11 mouse cellular contexts compared by ENCODE assay signal in the genomic region with DNA sequence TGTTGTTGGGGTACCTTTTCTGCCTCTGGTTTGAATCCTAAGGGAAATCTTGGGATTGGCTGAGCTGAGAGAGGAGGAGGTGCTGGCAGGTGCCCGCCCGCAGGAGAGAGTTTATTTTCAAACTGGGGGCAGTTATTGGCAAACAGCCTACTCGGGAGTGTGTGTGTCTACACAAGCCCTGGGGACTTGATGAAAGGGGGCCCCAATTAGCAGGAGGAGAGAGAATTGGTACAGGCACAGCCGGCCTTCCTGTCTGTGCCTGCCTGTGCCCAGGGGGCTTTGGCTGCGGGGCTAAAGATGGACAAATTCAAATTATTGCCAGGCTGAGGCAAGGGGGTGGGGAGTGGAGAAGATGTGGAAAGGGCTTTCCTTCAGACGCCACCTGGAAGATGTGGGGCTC. TPM values are rescaled to one million over a fixed set of nuclear protein-coding genes. Genes with fewer than 3 reads are reported as not detected.
DNase-seq lines count a peak whose midpoint lies in the region; ATAC-seq and TF ChIP-seq lines count a peak whose summit lies in the region.
"Had no signal": no experiment of that assay in that cellular context is flagged by ENCODE, and none has a peak within 500 bp of the region (broad histone marks: within the 10 kb centered on the region; RNA-seq: fewer than 3 reads in every experiment).

No protein-coding gene starts in this region.

- H3K9ac ChIP-seq in kidney, embryonic 14.5 days (ENCODE audit: low read depth, low read length): peak overlapping the region; percentile 33; the same call in 1 of the 2 replicates
- peak overlapping the region; percentile 31; the same call in 1 of the 2 replicates for H3K9ac ChIP-seq in forebrain, postnatal 0 days
- no peak overlapping the region for H3K9ac ChIP-seq in limb, embryonic 11.5 days (ENCODE audit: low read length)
- peak overlapping the region; percentile 51 for H3K9ac ChIP-seq in neural tube, embryonic 13.5 days
- H3K9ac ChIP-seq: liver, embryonic 15.5 days had no signal

- DNase-seq in kidney, postnatal 36 days: no peak
- no peak for DNase-seq in forebrain, postnatal 0 days
- no peak for DNase-seq in limb, embryonic 11.5 days (ENCODE audit: low spot score)
- no peak for DNase-seq in thymus, postnatal 10 days (ENCODE audit: low spot score in 2 of 2)
- DNase-seq in right cerebral cortex, postnatal 36 days (ENCODE audit: low spot score in 2 of 2): no peak

- H3K9me3 ChIP-seq in kidney, embryonic 14.5 days (ENCODE audit: control insufficient read depth, low read length): no peaks in the 10 kb centered on the region
- H3K9me3 ChIP-seq in forebrain, postnatal 0 days (ENCODE audit: low read length): no peaks in the 10 kb centered on the region
- no peaks in the 10 kb centered on the region for H3K9me3 ChIP-seq in limb, embryonic 11.5 days (ENCODE audit: control insufficient read depth, low read length)
- H3K9me3 ChIP-seq in neural tube, embryonic 13.5 days: no peaks in the 10 kb centered on the region
- H3K9me3 ChIP-seq: liver, embryonic 15.5 days had no signal

- H3K36me3 ChIP-seq in kidney, embryonic 14.5 days (ENCODE audit: control insufficient read depth, insufficient read depth, low read length): peaks cover 13% of the 10 kb centered on the region; the same call in 1 of the 2 replicates
- H3K36me3 ChIP-seq in forebrain, postnatal 0 days (ENCODE audit: insufficient read depth): peaks cover 5% of the 10 kb centered on the region
- 0 out of 2 replicates have a peak, but pooled peaks cover 3% of the 10 kb centered on the region for H3K36me3 ChIP-seq in limb, embryonic 11.5 days (ENCODE audit: control insufficient read depth, insufficient read depth, low read length)
- 0 out of 2 replicates have a peak, but pooled peaks cover 4% of the 10 kb centered on the region for H3K36me3 ChIP-seq in neural tube, embryonic 13.5 days
- H3K36me3 ChIP-seq: liver, embryonic 15.5 days had no signal

- no peak overlapping the region for H3K27ac ChIP-seq in kidney, embryonic 14.5 days (ENCODE audit: low read depth, low read length)
- no peak overlapping the region for H3K27ac ChIP-seq in forebrain, postnatal 0 days (ENCODE audit: low read depth, low read length)
- H3K27ac ChIP-seq in limb, embryonic 11.5 days (replicated peaks; ENCODE audit: low read depth, low read length): no peak overlapping the region
- peak overlapping the region; percentile 52 for H3K27ac ChIP-seq in neural tube, embryonic 13.5 days (replicated peaks)
- H3K27ac ChIP-seq: liver, embryonic 15.5 days had no signal

- TF ChIP-seq CTCF in forebrain, postnatal 0 days (IDR thresholded peaks at IDR 0.05; ENCODE audit: low read depth): no peak

- H3K4me3 ChIP-seq in kidney, embryonic 14.5 days (ENCODE audit: low read length): no peak overlapping the region
- peak overlapping the region; percentile 11 for H3K4me3 ChIP-seq in forebrain, postnatal 0 days (ENCODE audit: low read depth, low read length)
- H3K4me3 ChIP-seq in limb, embryonic 11.5 days (ENCODE audit: low read depth, low read length): 0 out of 2 replicates have a peak overlapping the region, but pooled peaks have one; percentile 9
- H3K4me3 ChIP-seq in neural tube, embryonic 13.5 days: peak overlapping the region; percentile 57
- H3K4me3 ChIP-seq: liver, embryonic 15.5 days had no signal

- no peak for ATAC-seq in kidney, embryonic 14.5 days (ENCODE audit: low FRiP score, low TSS enrichment)
- no peak for ATAC-seq in forebrain, postnatal 0 days
- no peak for ATAC-seq in limb, embryonic 11.5 days (ENCODE audit: insufficient number of reproducible peaks, low FRiP score, low TSS enrichment, low read depth)
- ATAC-seq in neural tube, embryonic 13.5 days (ENCODE audit: low read depth): no peak
- ATAC-seq in CD4-positive, CD25-positive, alpha-beta regulatory T cell, adult 4 months: no peak
- ATAC-seq: activated CD4-positive, CD25-positive, alpha-beta regulatory T cell, adult 4 months; inflammation-experienced regulatory T-cells, adult 6 months had no signal

- no peaks in the 10 kb centered on the region for H3K27me3 ChIP-seq in kidney, embryonic 14.5 days (ENCODE audit: control insufficient read depth, insufficient read depth, low read length)
- H3K27me3 ChIP-seq in forebrain, postnatal 0 days (ENCODE audit: insufficient read depth, low read length): no peaks in the 10 kb centered on the region
- H3K27me3 ChIP-seq in limb, embryonic 11.5 days (ENCODE audit: control insufficient read depth, insufficient read depth, low read length): no peaks in the 10 kb centered on the region
- no peaks in the 10 kb centered on the region for H3K27me3 ChIP-seq in neural tube, embryonic 13.5 days

- WGBS in kidney, embryonic 14.5 days: 37% methylated on average over 6 of the region's 6 CpGs
- WGBS in forebrain, postnatal 0 days: 4% methylated on average over 6 of the region's 6 CpGs
- 27% methylated on average over 6 of the region's 6 CpGs for WGBS in limb, embryonic 11.5 days
- WGBS in neural tube, embryonic 13.5 days: 10% methylated on average over 6 of the region's 6 CpGs

- peaks cover 34% of the 10 kb centered on the region for H3K4me1 ChIP-seq in kidney, embryonic 14.5 days (ENCODE audit: control insufficient read depth, insufficient read depth, low read length)
- peaks cover 52% of the 10 kb centered on the region for H3K4me1 ChIP-seq in forebrain, postnatal 0 days (ENCODE audit: insufficient read depth)
- peaks cover 42% of the 10 kb centered on the region for H3K4me1 ChIP-seq in limb, embryonic 11.5 days (ENCODE audit: control insufficient read depth, insufficient read depth, low read length)
- H3K4me1 ChIP-seq in neural tube, embryonic 13.5 days (replicated peaks): peaks cover 80% of the 10 kb centered on the region

- H3K4me2 ChIP-seq in kidney, embryonic 14.5 days (replicated peaks; ENCODE audit: low read depth, low read length): no peak overlapping the region; the same call in 1 of the 2 replicates
- H3K4me2 ChIP-seq in forebrain, postnatal 0 days (ENCODE audit: low read depth): peak overlapping the region; percentile 61
- H3K4me2 ChIP-seq in limb, embryonic 11.5 days (ENCODE audit: low read depth, severe bottlenecking): peak overlapping the region; percentile 29; the same call in 1 of the 2 replicates
- peak overlapping the region; percentile 80 for H3K4me2 ChIP-seq in neural tube, embryonic 13.5 days
- H3K4me2 ChIP-seq: liver, embryonic 15.5 days had no signal

RNA-seq across cellular contexts. Expression of gene Igsf9, which starts 4.2 kb away (rescaled TPM):
- polyA plus RNA-seq in kidney, embryonic 14.5 days (2014; fragmentation: Nextera tagmentation; extraction: Ambion mirVana): 37.8 and 41.8 TPM in 2 replicates
- 35.3 and 36.2 TPM in 2 replicates for total RNA-seq in forebrain, postnatal 0 days (2014; rRNA removed)
- 13.3 and 25.6 TPM in 2 replicates for polyA plus RNA-seq in forebrain, postnatal 0 days (2015; fragmentation: Nextera tagmentation; extraction: Ambion mirVana)
- 52.7 and 53.1 TPM in 2 replicates for polyA plus RNA-seq in limb, embryonic 11.5 days (2014; fragmentation: Nextera tagmentation; extraction: Ambion mirVana)
- 62.6 and 65.9 TPM in 2 replicates for polyA plus RNA-seq in neural tube, embryonic 13.5 days (2015; fragmentation: Nextera tagmentation; extraction: Ambion mirVana)
- polyA plus RNA-seq in CD4-positive, CD25-positive, alpha-beta regulatory T cell, adult 4 months (2017; shearing (Covaris generic)): 1 to 10 TPM in 1 of 2 experiments, not detected in 1; 1.1 TPM
- polyA plus RNA-seq: activated CD4-positive, CD25-positive, alpha-beta regulatory T cell, adult 4 months had no signal

RNA-seq across cellular contexts. Expression of gene Slamf9, which starts 10.7 kb away (rescaled TPM):
- polyA plus RNA-seq in kidney, embryonic 14.5 days (2014; fragmentation: Nextera tagmentation; extraction: Ambion mirVana): 0.74 and 0.97 TPM in 2 replicates
- total RNA-seq in forebrain, postnatal 0 days (2014; rRNA removed): 0.15 and 0.43 TPM in 2 replicates
- polyA plus RNA-seq in forebrain, postnatal 0 days (2015; fragmentation: Nextera tagmentation; extraction: Ambion mirVana): 0.21 and 0.30 TPM in 2 replicates
- polyA plus RNA-seq in limb, embryonic 11.5 days (2014; fragmentation: Nextera tagmentation; extraction: Ambion mirVana): 0.25 TPM in 1 of 2 replicates, not detected in the other
- polyA plus RNA-seq in neural tube, embryonic 13.5 days (2015; fragmentation: Nextera tagmentation; extraction: Ambion mirVana): 0.37 TPM in 1 of 2 replicates, not detected in the other
- polyA plus RNA-seq in CD4-positive, CD25-positive, alpha-beta regulatory T cell, adult 4 months (2017; shearing (Covaris generic)): not detected

RNA-seq across cellular contexts. Expression of gene Tagln2, which starts 14.0 kb away (rescaled TPM):
- polyA plus RNA-seq in kidney, embryonic 14.5 days (2014; fragmentation: Nextera tagmentation; extraction: Ambion mirVana): 81.0 and 139 TPM in 2 replicates
- total RNA-seq in forebrain, postnatal 0 days (2014; rRNA removed): 31.5 and 33.8 TPM in 2 replicates
- polyA plus RNA-seq in forebrain, postnatal 0 days (2015; fragmentation: Nextera tagmentation; extraction: Ambion mirVana): 42.8 and 48.5 TPM in 2 replicates
- 53.6 and 56.0 TPM in 2 replicates for polyA plus RNA-seq in limb, embryonic 11.5 days (2014; fragmentation: Nextera tagmentation; extraction: Ambion mirVana)
- polyA plus RNA-seq in neural tube, embryonic 13.5 days (2015; fragmentation: Nextera tagmentation; extraction: Ambion mirVana): 160 and 187 TPM in 2 replicates
- 100 to 1,000 TPM; 226 to 278 TPM for polyA plus RNA-seq in CD4-positive, CD25-positive, alpha-beta regulatory T cell, adult 4 months (2017; shearing (Covaris generic))

RNA-seq across cellular contexts. Expression of gene Cfap45, which starts 34.8 kb away (rescaled TPM):
- 1.0 and 1.2 TPM in 2 replicates for polyA plus RNA-seq in kidney, embryonic 14.5 days (2014; fragmentation: Nextera tagmentation; extraction: Ambion mirVana)
- 3.0 and 5.1 TPM in 2 replicates for total RNA-seq in forebrain, postnatal 0 days (2014; rRNA removed)
- polyA plus RNA-seq in forebrain, postnatal 0 days (2015; fragmentation: Nextera tagmentation; extraction: Ambion mirVana): 3.9 and 5.5 TPM in 2 replicates
- 0.68 and 1.3 TPM in 2 replicates for polyA plus RNA-seq in limb, embryonic 11.5 days (2014; fragmentation: Nextera tagmentation; extraction: Ambion mirVana)
- 2.5 and 3.1 TPM in 2 replicates for polyA plus RNA-seq in neural tube, embryonic 13.5 days (2015; fragmentation: Nextera tagmentation; extraction: Ambion mirVana)
- under 1 TPM in 1 of 2 experiments, not detected in 1; 0.69 TPM for polyA plus RNA-seq in CD4-positive, CD25-positive, alpha-beta regulatory T cell, adult 4 months (2017; shearing (Covaris generic))
